Mouse (Mus musculus): ENCODE measurements around the gene Fhod1.

DNA sequence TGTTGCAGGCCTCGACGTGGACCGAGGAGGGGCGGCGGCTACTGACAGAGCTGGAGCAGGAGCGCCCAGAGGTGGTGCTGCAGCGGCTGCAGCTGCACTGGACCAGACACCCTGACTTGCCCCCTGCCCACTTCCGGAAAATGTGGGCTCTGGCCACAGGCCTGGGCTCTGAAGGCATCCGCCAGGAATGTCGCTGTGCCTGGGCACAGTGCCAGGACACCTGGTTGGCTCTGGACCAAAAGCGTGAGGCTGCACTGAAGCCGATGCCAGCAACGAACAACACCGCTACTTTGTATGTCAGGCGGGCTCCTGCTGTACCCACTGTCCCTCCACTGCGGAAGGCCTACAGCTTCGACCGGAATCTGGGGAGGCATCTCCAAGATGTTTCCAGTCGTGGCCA lies 30.9 kb upstream of the Fhod1 start:
- TF ChIP-seq CHD2 (IDR thresholded peaks at IDR 0.05; ENCODE audit: low read length) (no peak), MAX (IDR thresholded peaks at IDR 0.05; ENCODE audit: low read length) (no peak), TCF12 (IDR thresholded peaks at IDR 0.05; ENCODE audit: low read depth, low read length) (no peak), CTCF (conservative IDR thresholded peaks at IDR 0.05 in 1 of 2, IDR thresholded peaks at IDR 0.05 in 1 of 2; ENCODE audit: low read depth in 2 of 2, low read length in 2 of 2) (no peak), POLR2A (IDR thresholded peaks at IDR 0.05; ENCODE audit: low read depth, low read length) (no peak), JUN (IDR thresholded peaks at IDR 0.05; ENCODE audit: insufficient read depth, low read depth, low read length) (no peak), RAD21 (IDR thresholded peaks at IDR 0.05; ENCODE audit: low read depth, low read length) (no peak), EP300 (IDR thresholded peaks at IDR 0.05; ENCODE audit: low read length) (no peak), MYC (IDR thresholded peaks at IDR 0.05; ENCODE audit: low read depth, low read length) (no peak), HCFC1 (IDR thresholded peaks at IDR 0.05; ENCODE audit: low read depth, low read length) (no peak), SMC3 (IDR thresholded peaks at IDR 0.05; ENCODE audit: low read depth, low read length) (no peak), KAT2A (IDR thresholded peaks at IDR 0.05; ENCODE audit: insufficient replicate concordance, low read length) (no peak), E2F4 (IDR thresholded peaks at IDR 0.05; ENCODE audit: insufficient replicate concordance, low read depth, low read length) (no peak)

All from CH12.LX (cell line).